Mouse (Mus musculus): ENCODE data around the gene Six1. TPM values are rescaled to one million over a fixed set of nuclear protein-coding genes. Genes with fewer than 3 reads are reported as not detected.
"Not testable (repeated sequence)": the region's sequence is repeated elsewhere in the genome, so short reads cannot be mapped to it uniquely, and the experiment has no call there.

Six1 gene
- total RNA-seq, 2 experiments from 2014 or later = 4.0 to 5.6 TPM

DNA sequence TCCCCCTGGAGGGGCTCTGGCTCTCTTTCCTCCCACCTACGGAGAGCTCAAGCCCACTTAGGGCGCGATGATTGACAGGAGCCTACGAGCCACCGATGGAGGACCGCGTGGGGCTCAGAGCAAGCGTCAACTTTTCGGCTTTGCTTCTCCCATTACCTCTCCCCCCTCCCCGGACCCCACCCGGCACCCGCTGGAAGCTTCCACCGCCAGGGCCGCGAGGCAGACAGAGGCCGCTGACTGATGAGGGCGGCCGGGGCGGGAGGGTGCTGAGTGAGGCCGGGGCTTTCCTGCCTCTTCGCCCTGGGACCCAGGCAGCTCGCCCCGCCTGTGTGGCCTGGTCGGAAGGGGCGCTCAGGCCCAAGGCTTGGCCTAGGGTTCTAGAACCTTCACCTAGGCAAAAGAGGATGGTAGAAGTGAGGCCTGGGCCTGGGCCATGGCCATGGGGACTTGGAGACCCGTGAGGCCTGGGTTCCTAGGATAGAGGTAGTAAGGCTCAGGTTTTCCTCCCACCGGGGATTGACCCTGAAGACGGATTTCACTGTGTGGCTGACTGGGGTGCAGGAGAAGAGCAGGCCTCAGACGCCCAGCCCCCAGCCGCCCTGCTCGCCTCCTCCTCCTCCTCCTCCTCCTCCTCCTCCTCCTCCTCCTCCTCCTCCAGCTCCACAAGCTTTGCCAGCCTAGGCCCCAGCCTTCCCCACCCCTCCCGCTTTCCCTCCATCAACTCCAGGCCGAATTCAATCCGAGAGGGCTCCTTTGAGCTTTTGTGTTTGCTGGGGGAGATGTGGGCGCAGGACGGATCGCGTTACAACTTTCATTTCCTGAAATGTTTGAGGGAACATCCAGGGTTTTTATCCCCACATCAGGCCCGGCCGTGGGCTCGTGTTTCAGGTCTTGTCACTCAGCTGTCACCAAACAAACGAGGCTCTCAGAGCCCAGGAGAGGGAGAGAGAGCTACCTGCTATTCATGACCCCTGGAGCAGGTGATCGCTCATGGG, 18.5 kb downstream of the Six1 start:
- DNase-seq (ENCODE audit: low spot score in 2 of 2) = no peak

DNA sequence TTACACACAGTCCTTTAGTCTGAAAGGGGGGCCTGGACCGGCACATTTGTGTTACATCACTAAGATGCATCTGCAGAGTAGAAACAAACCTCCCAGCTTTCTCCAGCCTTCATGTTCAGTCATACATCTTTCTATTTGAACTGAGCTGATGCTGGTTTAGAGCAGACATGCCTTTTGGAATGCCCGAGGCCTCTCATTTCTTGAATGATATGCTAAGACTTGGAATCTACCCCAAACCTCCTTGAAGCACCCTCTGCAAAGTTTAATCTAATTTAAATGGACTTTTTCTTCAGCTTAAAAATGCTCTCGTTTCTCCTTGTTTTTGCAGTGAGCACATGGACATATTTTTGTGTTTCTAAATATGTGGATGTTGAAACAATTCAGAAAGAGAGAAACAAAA, 21.0 kb downstream of the Six1 start:
- no peak for DNase-seq (ENCODE audit: low spot score in 2 of 2)

DNA sequence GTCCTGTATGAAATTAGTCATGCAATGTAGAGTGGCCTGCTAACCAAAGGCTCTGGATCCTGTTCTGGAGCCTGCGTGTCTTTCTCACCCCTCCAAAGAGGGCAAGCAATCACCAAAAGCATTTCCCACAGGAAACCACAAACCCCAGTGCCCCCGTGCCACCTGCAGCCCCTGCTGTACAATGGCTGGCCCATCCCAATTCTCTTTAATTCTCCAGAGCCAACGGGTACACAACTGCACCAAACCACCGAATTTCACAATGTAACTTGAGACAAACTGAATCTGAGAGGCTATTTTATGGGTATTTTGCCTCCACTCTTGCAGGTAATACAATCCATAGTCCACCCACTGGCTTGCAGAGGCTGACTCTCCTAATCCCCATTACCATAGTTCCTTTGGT, 22.4 kb downstream of the Six1 start:
- DNase-seq (ENCODE audit: low spot score in 2 of 2) = no peak

DNA sequence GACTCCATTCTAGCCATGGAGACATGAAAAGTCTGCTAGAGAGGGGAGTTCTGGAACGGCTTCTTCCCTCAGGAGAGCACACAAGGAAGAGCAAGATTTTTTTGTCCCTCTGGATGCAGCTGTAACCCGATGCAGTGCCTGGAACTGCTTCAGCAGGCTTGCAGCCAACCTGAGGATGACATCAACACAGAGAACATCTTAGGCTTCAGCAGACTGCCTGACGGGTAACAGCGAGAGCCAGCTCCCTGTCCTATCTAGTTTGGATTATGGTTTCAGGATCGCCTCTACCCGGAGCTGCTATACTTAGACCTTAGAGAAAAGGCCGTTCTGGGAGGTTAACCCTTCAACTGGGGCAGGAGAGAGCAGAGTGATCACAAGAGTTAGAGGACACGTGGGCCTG, 28.2 kb downstream of the Six1 start:
- no peak for DNase-seq (ENCODE audit: low spot score in 2 of 2)

DNA sequence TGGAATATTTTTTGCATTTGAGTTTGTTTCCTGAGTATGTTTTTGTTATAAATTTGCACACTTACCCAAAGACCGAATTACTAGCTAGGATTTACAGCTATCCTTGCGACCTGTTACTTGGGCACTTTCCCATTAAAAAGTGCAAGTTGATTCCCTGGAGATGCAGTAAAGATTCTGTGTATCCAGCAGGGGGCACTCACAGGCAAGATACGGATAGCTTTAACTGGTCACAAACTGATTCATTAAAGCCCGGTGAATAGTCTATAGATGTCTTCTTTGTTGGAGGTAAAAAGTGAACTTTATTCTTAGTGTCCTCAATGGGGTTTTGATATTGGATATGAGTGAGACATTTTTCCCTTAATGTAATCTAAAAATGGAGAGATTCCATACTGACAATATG, 32.7 kb downstream of the Six1 start:
- peak in 1 of 2 experiments; percentile 54 for DNase-seq (ENCODE audit: low spot score in 2 of 2)

DNA sequence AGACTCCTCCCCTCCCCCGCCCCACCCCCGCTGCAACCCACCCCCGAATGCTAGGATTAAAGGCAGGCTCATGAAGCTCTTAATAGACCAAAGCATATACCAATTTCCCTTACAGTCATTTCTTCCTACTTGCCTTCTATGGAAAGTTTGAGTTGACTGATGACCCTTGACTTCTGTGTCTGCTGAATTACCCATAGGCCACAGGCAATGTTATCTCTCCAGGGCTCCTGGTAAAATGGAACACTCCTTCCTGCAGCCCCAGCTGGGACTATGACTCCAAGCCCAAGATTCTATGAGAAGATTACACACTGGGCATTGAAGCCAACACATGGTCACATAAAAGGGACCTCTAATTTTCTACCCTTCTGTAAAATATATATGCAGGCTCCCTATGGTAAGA, 33.3 kb downstream of the Six1 start:
- DNase-seq (ENCODE audit: low spot score in 2 of 2) = no peak

DNA sequence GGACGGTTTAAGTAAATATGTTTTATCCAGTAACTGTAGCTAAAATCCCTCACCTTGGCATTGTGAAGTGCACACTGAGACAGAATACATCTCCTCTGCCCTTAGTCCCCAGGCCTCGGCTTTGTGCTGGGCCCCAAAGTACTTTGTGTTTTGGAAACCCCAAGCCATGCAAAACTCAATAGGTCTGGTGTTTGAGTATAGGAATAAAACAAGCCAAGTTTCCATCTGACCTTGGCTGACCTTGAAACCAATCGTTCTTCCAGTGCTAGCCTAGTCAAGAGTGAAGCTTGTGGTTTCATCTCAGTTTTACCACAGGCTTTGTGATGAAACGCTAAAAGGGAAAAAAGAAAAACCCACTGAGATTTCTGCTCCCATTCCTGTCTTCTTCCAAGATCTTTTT, 34.8 kb downstream of the Six1 start:
- no peak for DNase-seq (ENCODE audit: low spot score in 2 of 2)

DNA sequence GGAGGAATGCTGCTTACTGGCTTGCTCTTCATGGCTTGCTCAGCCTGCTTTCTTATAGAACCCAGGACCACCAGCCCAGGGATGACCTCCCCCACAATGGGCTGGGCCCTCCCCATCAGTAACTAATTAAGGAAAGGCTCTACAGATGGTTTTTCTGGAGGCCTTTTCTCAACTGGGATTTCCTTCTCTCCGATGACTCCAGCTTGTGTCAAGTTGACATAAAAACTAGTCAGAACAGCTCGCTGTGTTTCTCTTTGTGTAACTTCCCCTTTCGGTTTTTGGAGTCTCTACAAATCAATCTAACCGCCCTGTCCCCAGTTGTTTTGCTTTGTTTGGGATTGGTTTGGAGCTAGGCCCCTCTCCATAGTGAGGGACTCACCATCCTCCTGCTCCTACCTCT, 37.5 kb downstream of the Six1 start:
- no peak for DNase-seq (ENCODE audit: low spot score in 2 of 2)

DNA sequence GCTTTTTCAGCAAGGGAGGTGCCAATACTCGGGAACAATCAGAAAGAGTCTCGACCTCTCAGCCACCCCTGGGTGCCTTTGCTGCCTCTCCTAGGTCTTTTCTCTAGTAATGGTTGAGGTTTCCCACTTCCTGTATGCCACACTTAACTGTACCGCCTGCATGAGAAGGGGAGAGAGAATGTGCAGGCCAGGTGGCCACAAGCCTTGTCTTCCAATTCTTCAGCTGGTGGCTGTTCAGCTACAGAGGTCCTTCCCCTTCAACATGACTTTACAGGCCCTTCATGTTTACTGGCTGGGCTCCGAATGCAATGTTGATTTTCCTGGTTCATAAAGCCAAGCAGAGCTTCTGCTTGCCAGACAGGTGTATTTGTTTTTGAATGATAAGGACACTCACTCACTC, 39.4 kb downstream of the Six1 start:
- DNase-seq (ENCODE audit: low spot score in 2 of 2) = no peak

DNA sequence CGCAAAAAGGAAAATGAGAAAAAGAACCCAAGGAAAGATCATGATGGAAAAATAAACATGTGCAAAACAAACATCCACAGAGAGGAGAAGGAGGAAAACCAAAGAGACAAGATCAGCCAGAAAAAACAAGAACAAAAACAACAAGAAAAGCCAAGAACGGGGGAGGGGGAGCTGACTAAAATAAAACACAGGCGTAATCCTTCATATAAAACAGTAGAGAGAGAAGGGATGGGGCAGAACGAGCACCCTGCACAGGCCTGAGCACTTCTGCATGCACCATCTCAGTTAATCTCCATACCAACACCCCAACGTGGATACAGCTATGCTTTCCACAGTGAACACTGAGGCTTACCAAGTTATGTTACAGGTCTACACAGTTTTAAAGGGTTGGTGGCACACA, 40.9 kb downstream of the Six1 start:
- no peak for DNase-seq (ENCODE audit: low spot score in 2 of 2)

DNA sequence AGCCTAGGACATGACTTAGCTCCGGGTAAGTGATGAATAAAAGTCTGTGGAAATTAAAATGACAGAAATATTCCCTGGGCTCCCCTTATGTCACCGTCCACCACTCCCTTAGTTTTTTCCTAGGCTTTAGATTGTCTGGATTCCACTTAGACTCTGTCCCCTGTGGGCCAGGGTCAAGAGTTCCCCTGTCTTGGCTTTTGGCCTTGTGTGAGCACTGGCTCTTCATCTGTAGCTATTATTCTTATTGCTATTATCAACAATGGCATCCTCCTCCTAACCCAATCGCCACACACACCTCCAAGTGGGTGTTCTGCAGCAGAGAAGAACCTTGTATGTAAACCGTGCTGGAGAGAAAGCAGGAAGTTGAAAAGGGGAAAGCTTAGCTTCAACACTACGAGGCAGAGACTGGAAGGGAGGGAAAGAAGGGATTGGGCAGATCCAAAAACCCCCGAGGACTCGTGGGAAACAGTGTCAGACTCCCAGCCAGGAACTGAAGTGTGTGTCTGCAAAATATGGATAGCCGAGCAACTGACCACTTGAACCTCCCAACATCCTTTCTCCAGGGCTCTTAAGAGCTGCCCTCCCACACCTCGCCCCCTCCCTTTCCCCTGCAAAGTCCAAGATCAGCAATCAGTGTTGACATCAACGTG, 41.4 kb downstream of the Six1 start:
- no peak for DNase-seq (ENCODE audit: low spot score in 2 of 2)

DNA sequence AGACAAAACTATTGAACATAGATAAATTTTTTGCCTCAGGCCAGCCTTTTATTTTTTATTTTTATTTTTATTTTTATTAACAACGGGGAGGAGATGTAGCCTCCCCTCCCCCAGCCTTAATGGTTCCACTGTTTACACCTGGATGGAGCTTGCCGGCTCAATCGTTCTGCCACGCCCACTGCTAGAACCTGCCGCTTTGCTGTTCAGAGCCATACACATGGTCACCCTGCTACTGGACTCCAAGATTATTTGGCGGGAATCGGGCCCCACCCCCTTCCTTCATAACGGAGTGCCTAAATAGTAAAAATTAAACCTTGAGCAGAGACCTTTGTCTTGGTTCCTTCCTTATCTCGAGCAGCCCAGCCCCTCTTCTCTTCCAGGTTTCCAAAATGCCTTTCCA, 50.8 kb downstream of the Six1 start:
- DNase-seq (ENCODE audit: low spot score in 2 of 2) = not testable (repeated sequence)

DNA sequence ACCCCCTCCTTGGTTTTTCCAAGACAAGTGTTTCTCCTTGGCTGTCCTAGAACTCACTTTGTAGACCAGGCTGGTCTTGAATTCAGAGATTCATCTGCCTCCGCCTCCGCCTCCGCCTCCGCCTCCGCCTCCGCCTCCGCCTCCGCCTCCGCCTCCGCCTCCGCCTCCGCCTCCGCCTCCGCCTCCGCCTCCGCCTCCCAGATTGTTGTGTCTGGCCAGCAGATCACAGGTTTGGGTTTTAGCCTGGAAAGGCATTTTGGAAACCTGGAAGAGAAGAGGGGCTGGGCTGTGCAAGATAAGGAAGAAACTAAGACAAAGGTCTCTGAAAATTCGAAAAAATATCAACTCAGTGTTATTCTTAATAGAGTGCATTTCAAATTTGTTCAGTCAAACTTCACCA, 51.4 kb downstream of the Six1 start:
- DNase-seq (ENCODE audit: low spot score in 2 of 2) = not testable (repeated sequence)

DNA sequence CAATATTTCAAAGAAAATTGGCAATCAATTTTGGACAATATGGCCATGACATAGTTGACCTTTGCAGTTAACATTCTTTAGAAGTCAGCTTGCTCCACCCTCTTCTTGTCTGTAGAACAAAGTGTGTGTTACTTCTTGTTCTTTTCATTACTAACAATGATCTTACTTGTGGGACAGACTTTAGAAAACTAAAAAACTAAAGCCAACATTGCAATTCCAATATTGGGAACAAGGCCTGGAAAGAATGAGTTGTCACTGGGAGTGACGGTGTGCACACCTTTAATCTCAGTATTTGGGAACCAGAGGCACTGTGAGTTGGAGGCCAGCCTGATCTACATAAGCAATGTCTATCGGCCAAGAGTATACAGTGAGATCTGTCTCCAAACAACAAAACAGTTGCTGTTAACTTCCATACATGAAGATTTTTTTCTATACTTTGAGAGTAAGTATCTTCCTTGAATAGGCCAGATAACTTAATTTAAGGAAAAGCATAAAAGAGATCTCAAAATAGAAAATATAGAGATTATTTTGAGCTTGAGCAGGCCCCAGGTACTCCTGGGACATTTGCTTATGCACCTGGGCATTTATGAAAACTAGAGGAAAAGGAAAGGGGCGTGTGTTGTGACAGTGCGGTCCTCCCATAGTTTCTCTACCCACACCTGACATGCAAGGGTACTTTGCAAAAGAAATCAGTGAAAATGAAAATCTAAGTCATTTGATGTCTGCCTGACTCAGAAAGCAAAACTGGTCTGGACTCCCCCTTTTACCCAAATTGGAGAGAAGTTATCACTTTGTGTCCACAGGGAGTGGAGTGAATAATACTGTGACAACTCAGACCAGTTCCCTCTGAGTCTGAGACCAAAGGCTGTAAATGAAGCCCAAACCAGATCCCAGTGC, 55.3 kb downstream of the Six1 start:
- no peak for DNase-seq (ENCODE audit: low spot score in 2 of 2)

DNA sequence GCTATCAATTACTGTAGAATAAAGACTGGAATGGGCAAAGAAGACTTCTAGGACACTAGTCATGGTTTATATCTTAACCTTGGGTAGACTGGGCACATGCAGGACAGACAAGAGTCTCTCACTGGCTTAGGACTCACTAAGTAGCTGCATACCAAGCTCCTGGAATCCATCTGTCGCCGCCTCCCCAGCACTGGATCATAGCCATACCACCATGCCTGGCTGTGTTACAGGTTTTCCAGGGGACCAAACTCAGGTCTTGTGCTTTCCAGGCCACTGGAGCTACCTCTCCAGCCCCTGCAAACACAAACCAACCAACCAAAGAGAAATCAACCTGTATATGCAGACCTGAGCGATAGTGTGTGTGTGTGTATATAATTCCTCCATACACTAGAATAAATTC, 57.0 kb downstream of the Six1 start:
- DNase-seq (ENCODE audit: low spot score in 2 of 2) = no peak

Other genes with a start within 250 kb of the Six1 start
- gene Six6, start 114.0 kb downstream of the Six1 start, total RNA-seq (2021) = not detected
- 1 to 10 TPM; 2.2 to 3.1 TPM for gene 4930447C04Rik, start 113.1 kb downstream of the Six1 start, total RNA-seq (2021)
- 1 to 10 TPM; 2.9 to 3.7 TPM for gene Six4, start 59.6 kb upstream of the Six1 start, total RNA-seq (2021)
- 10 to 100 TPM; 32.9 to 35.0 TPM for gene Mnat1, start 69.8 kb upstream of the Six1 start, total RNA-seq (2021)
- gene Trmt5, start 232.8 kb upstream of the Six1 start, total RNA-seq (2021) = 10 to 100 TPM; 22.0 to 26.5 TPM
- 10 to 100 TPM; 18.6 to 18.7 TPM for gene Slc38a6, start 232.9 kb upstream of the Six1 start, total RNA-seq (2021)

Data from adrenal gland, postnatal 4 days (tissue).